Mouse (Mus musculus): ENCODE measurements around the gene Apbb2.
A peak's percentile ranks its signal among the peaks of the same experiment; 100 is the strongest.

GRCm38 (mm10) chr5:66617921-66618460 lies 593 bp downstream of the Apbb2 start:
- TF ChIP-seq TCF3 (IDR thresholded peaks at IDR 0.05; ENCODE audit: insufficient read length, low read depth) (no peak), REST (IDR thresholded peaks at IDR 0.05; ENCODE audit: insufficient read depth, insufficient read length) (no peak), POLR2A (IDR thresholded peaks at IDR 0.05; ENCODE audit: insufficient read length, low read depth) (no peak), TCF12 (IDR thresholded peaks at IDR 0.05; ENCODE audit: insufficient read depth, poor library complexity, severe bottlenecking) (no peak), MAX (IDR thresholded peaks at IDR 0.05; ENCODE audit: low read depth) (no peak), MYOG (IDR thresholded peaks at IDR 0.05; ENCODE audit: control insufficient read depth in 1 of 3, insufficient read depth in 1 of 3, insufficient read length in 2 of 3, low read depth in 2 of 3) (peak in 2 of 3 experiments; percentile 63 to 73), USF1 (IDR thresholded peaks at IDR 0.05; ENCODE audit: low read depth) (no peak), CEBPB (IDR thresholded peaks at IDR 0.05; ENCODE audit: insufficient read depth, poor library complexity, severe bottlenecking) (no peak)
